Mouse (Mus musculus) lung, embryonic 15.5 days (tissue): Measurements from ENCODE around the gene Rxra. TPM values are rescaled to one million over a fixed set of nuclear protein-coding genes. Genes with fewer than 3 reads are reported as not detected.

Source experiments
- ATAC-seq: fragments of 200-750 bp; cut with Nextera tagmentation; 2 replicates; pipeline ENCODE4 v1.8.0; 2017; ENCODE audit warnings: moderate number of reproducible peaks, borderline replicate concordance; ENCODE audit not compliant: low FRiP score, low TSS enrichment; ENCODE audit errors: extremely low read depth
- H3K27ac ChIP-seq: fragments of 300-500 bp; sonication (generic); 2 replicates; pipeline ENCODE4 v1.5.1; 2015; ENCODE audit warnings: moderate library complexity, mild to moderate bottlenecking, inconsistent platforms
- H3K27me3 ChIP-seq: fragments of 300-500 bp; sonication (generic); 2 replicates; pipeline ENCODE4 v1.6.1; 2015; ENCODE audit warnings: inconsistent platforms
- H3K36me3 ChIP-seq: fragments of 300-500 bp; sonication (generic); 2 replicates; pipeline ENCODE4 v1.6.1; 2015; ENCODE audit warnings: inconsistent platforms
- H3K4me1 ChIP-seq: fragments of 300-500 bp; sonication (generic); 2 replicates; pipeline ENCODE4 v1.6.1; 2015; ENCODE audit warnings: inconsistent platforms
- H3K4me2 ChIP-seq: fragments of 300-500 bp; sonication (generic); 2 replicates; pipeline ENCODE4 v1.6.1; 2015; ENCODE audit warnings: inconsistent platforms, mild to moderate bottlenecking, moderate library complexity
- H3K4me3 ChIP-seq: fragments of 300-500 bp; sonication (generic); 2 replicates; pipeline ENCODE4 v1.5.1; 2015; ENCODE audit warnings: mild to moderate bottlenecking, inconsistent platforms
- H3K9ac ChIP-seq: fragments of 300-500 bp; sonication (generic); 2 replicates; pipeline ENCODE4 v1.6.1; 2015; ENCODE audit warnings: inconsistent platforms
- H3K9me3 ChIP-seq: fragments of 300-500 bp; sonication (generic); 2 replicates; pipeline ENCODE4 v1.6.1; 2016; ENCODE audit warnings: inconsistent platforms
- WGBS: fragments of 180-500 bp; shearing (Covaris S2); methylation state at CpG from one replicate; pipeline ENCODE4 v1.1.7; 2015; 5-methylcytosine and 5-hydroxymethylcytosine counted together
- polyA plus RNA-seq: library from polyadenylated mRNA; unstranded; fragments of >200 nt; fragmentation: Nextera tagmentation; extraction: Ambion mirVana; gene quantifications from 2 replicates; pipeline ENCODE4 v1.2.1, GENCODE M21; 2015

Gene Rxra
- 12.6 and 13.5 TPM in 2 replicates for polyA plus RNA-seq

GRCm38 (mm10) chr2:27676106-27676477, at the start of gene Rxra:
TSS of gene Rxra (plus strand) at chr2:27676440.
- no peaks in the 10 kb centered on the region for H3K27me3 ChIP-seq
- H3K9ac ChIP-seq = peak within 1 kb of the TSS; percentile 98
- no peaks in the 10 kb centered on the region for H3K36me3 ChIP-seq
- no peaks in the 10 kb centered on the region for H3K9me3 ChIP-seq
- 2% methylated on average over 16 of the region's 16 CpGs for WGBS
- H3K27ac ChIP-seq = peak within 1 kb of the TSS; percentile 99
- ATAC-seq = peak; percentile 27
- H3K4me2 ChIP-seq = peak within 1 kb of the TSS; percentile 96
- peak within 1 kb of the TSS; percentile 93 for H3K4me3 ChIP-seq
- peaks cover 65% of the 10 kb centered on the region for H3K4me1 ChIP-seq

- Histone ChIP-seq H3K27ac (no peak overlapping the region), H3K9ac (no peak overlapping the region), H3K9me3 (no peaks in the 10 kb centered on the region), H3K36me3 (no peaks in the 10 kb centered on the region), H3K4me2 (no peak overlapping the region), H3K27me3 (no peaks in the 10 kb centered on the region), H3K4me1 (no peaks in the 10 kb centered on the region), H3K4me3 (no peak overlapping the region)
- WGBS = 37% methylated on average over 1 of the region's 1 CpGs
- no peak for ATAC-seq
These were observed 49.6 kb upstream of the Rxra start for GRCm38 (mm10) chr2:27626604-27627003.

- H3K4me1 ChIP-seq = 0 out of 2 replicates have a peak, but pooled peaks cover 8% of the 10 kb centered on the region
- no peaks in the 10 kb centered on the region for H3K27me3 ChIP-seq
- ATAC-seq = no peak
- H3K4me3 ChIP-seq = no peak overlapping the region
- H3K36me3 ChIP-seq = no peaks in the 10 kb centered on the region
- no peak overlapping the region for H3K27ac ChIP-seq
- H3K9me3 ChIP-seq = no peaks in the 10 kb centered on the region
- H3K4me2 ChIP-seq = no peak overlapping the region
- WGBS = 78% methylated on average over 3 of the region's 3 CpGs
- H3K9ac ChIP-seq = no peak overlapping the region
These were observed 45.5 kb upstream of the Rxra start for GRCm38 (mm10) chr2:27630601-27631285.

- no peak for ATAC-seq
- Histone ChIP-seq H3K36me3 (no peaks in the 10 kb centered on the region), H3K4me3 (no peak overlapping the region), H3K27ac (no peak overlapping the region), H3K4me1 (0 out of 2 replicates have a peak, but pooled peaks cover 8% of the 10 kb centered on the region), H3K4me2 (no peak overlapping the region), H3K27me3 (no peaks in the 10 kb centered on the region), H3K9ac (no peak overlapping the region), H3K9me3 (no peaks in the 10 kb centered on the region)
- 55% methylated on average over 2 of the region's 2 CpGs for WGBS
These were observed 42.8 kb upstream of the Rxra start for GRCm38 (mm10) chr2:27633471-27633870.

- H3K9ac ChIP-seq = no peak overlapping the region
- H3K36me3 ChIP-seq = no peaks in the 10 kb centered on the region
- H3K4me1 ChIP-seq = 0 out of 2 replicates have a peak, but pooled peaks cover 8% of the 10 kb centered on the region
- no peaks in the 10 kb centered on the region for H3K9me3 ChIP-seq
- H3K27me3 ChIP-seq = no peaks in the 10 kb centered on the region
- H3K4me3 ChIP-seq = no peak overlapping the region
- WGBS = 10% methylated on average over 1 of the region's 1 CpGs
- H3K4me2 ChIP-seq = no peak overlapping the region
- no peak overlapping the region for H3K27ac ChIP-seq
- ATAC-seq = no peak
These were observed 42.2 kb upstream of the Rxra start for GRCm38 (mm10) chr2:27634018-27634417.

- no peaks in the 10 kb centered on the region for H3K9me3 ChIP-seq
- H3K27ac ChIP-seq = no peak overlapping the region
- H3K36me3 ChIP-seq = no peaks in the 10 kb centered on the region
- no peak overlapping the region for H3K4me2 ChIP-seq
- no peak overlapping the region for H3K9ac ChIP-seq
- no peak for ATAC-seq
- 74% methylated on average over 13 of the region's 13 CpGs for WGBS
- H3K27me3 ChIP-seq = no peaks in the 10 kb centered on the region
- H3K4me3 ChIP-seq = no peak overlapping the region
- 0 out of 2 replicates have a peak, but pooled peaks cover 8% of the 10 kb centered on the region for H3K4me1 ChIP-seq
These were observed 41.0 kb upstream of the Rxra start for GRCm38 (mm10) chr2:27635147-27635738.

- H3K9ac ChIP-seq = no peak overlapping the region
- ATAC-seq = no peak
- H3K4me1 ChIP-seq = peaks cover 8% of the 10 kb centered on the region; the same call in 1 of the 2 replicates
- no peak overlapping the region for H3K4me3 ChIP-seq
- 26% methylated on average over 1 of the region's 1 CpGs for WGBS
- H3K4me2 ChIP-seq = no peak overlapping the region
- no peaks in the 10 kb centered on the region for H3K27me3 ChIP-seq
- H3K27ac ChIP-seq = no peak overlapping the region
- no peaks in the 10 kb centered on the region for H3K36me3 ChIP-seq
- no peaks in the 10 kb centered on the region for H3K9me3 ChIP-seq
These were observed 39.4 kb upstream of the Rxra start for GRCm38 (mm10) chr2:27636796-27637195.

GRCm38 (mm10) chr2:27637281-27637896, 38.9 kb upstream of the Rxra start:
- no peaks in the 10 kb centered on the region for H3K36me3 ChIP-seq
- no peaks in the 10 kb centered on the region for H3K9me3 ChIP-seq
- ATAC-seq = no peak
- no peak overlapping the region for H3K27ac ChIP-seq
- WGBS = 77% methylated on average over 8 of the region's 8 CpGs
- H3K4me1 ChIP-seq = peaks cover 8% of the 10 kb centered on the region; the same call in 1 of the 2 replicates
- no peak overlapping the region for H3K4me3 ChIP-seq
- no peak overlapping the region for H3K4me2 ChIP-seq
- H3K9ac ChIP-seq = no peak overlapping the region
- no peaks in the 10 kb centered on the region for H3K27me3 ChIP-seq

GRCm38 (mm10) chr2:27639631-27640334, 36.5 kb upstream of the Rxra start:
- H3K27me3 ChIP-seq = no peaks in the 10 kb centered on the region
- no peak overlapping the region for H3K27ac ChIP-seq
- H3K4me2 ChIP-seq = no peak overlapping the region
- no peak overlapping the region for H3K4me3 ChIP-seq
- H3K4me1 ChIP-seq = peaks cover 4% of the 10 kb centered on the region
- no peaks in the 10 kb centered on the region for H3K36me3 ChIP-seq
- 75% methylated on average over 5 of the region's 5 CpGs for WGBS
- no peak for ATAC-seq
- H3K9me3 ChIP-seq = no peaks in the 10 kb centered on the region
- H3K9ac ChIP-seq = no peak overlapping the region

- peaks cover 10% of the 10 kb centered on the region for H3K4me1 ChIP-seq
- WGBS = 35% methylated on average over 3 of the region's 3 CpGs
- H3K9me3 ChIP-seq = no peaks in the 10 kb centered on the region
- ATAC-seq = no peak
- H3K36me3 ChIP-seq = no peaks in the 10 kb centered on the region
- no peaks in the 10 kb centered on the region for H3K27me3 ChIP-seq
- H3K4me3 ChIP-seq = no peak overlapping the region
- no peak overlapping the region for H3K9ac ChIP-seq
- no peak overlapping the region for H3K27ac ChIP-seq
- no peak overlapping the region for H3K4me2 ChIP-seq
These were observed 35.2 kb upstream of the Rxra start for GRCm38 (mm10) chr2:27640900-27641479.

GRCm38 (mm10) chr2:27644547-27645120, 31.6 kb upstream of the Rxra start:
- 28% methylated on average over 5 of the region's 5 CpGs for WGBS
- peak overlapping the region; percentile 46; the same call in 1 of the 2 replicates for H3K27ac ChIP-seq

More at GRCm38 (mm10) chr2:27644547-27645120, 31.6 kb upstream of the Rxra start:
- no peak overlapping the region for H3K4me3 ChIP-seq
- H3K9ac ChIP-seq = no peak overlapping the region
- no peaks in the 10 kb centered on the region for H3K36me3 ChIP-seq
- no peak overlapping the region for H3K4me2 ChIP-seq
- no peaks in the 10 kb centered on the region for H3K9me3 ChIP-seq
- peaks cover 10% of the 10 kb centered on the region for H3K4me1 ChIP-seq
- no peak for ATAC-seq
- H3K27me3 ChIP-seq = no peaks in the 10 kb centered on the region
